Mouse (Mus musculus): Measurements from ENCODE around the gene Uhrf1bp1. TPM values are rescaled to one million over a fixed set of nuclear protein-coding genes. Genes with fewer than 3 reads are reported as not detected.
A peak's percentile ranks its signal among the peaks of the same experiment; 100 is the strongest.

The Uhrf1bp1 gene
- total and polyA plus RNA-seq, 2 experiments from 2014 or later: 3.4 to 19.9 TPM

DNA sequence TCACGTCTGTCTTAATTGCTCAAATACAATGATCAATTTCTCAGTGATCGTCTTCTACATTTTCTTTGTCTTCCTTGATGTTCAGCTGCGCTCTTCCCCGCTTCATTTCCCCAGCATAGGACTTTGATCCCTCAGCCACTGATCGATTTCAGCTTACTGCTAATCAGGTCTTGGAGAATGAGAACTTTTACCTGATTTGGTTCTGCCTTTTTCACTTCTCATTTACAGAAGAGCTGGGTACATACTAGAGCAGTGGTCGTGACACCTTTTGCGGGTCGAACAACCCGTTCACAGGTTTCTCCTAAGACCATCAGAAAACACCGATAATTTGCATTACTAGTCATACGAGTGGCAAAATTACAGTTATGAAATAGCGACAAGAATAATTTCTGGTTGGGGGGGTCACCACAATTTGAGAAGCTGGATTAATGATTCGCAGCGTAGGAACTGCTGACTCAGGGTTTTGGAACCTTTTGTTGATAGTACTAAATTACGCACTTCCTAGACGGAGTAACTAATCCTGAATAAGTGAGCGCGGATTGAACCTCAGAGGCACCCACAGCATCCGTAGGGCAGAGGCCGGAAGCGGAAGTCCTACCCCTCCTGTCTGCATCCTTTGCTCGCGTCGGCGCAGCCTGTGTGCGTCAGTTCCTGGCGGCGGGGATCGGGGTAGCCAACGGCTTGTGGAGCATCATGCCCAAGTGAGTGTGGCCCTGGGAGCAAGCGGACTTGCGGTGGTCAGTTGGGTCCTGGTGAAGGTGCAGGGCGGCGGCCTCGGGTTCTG lies 16.6 kb upstream of the Uhrf1bp1 start:
- Histone ChIP-seq H3K27me3 (ENCODE audit: insufficient read depth, low read length) (no peaks in the 10 kb centered on the region), H3K9ac (replicated peaks; ENCODE audit: low read length) (peak overlapping the region; percentile 64), H3K36me3 (ENCODE audit: insufficient read depth, low read length) (peaks cover 19% of the 10 kb centered on the region), H3K4me2 (ENCODE audit: low read depth, low read length) (peak overlapping the region; percentile 65), H3K9me3 (ENCODE audit: low read length) (no peaks in the 10 kb centered on the region), H3K4me1 (ENCODE audit: insufficient read depth, low read length) (no peaks in the 10 kb centered on the region), H3K27ac (peak overlapping the region; percentile 62), H3K4me3 (ENCODE audit: low read length) (peak overlapping the region; percentile 56)
- ATAC-seq (peak; percentile 99), DNase-seq (ENCODE audit: low spot score) (peak; percentile 98)
- TF ChIP-seq CTCF (IDR thresholded peaks at IDR 0.05; ENCODE audit: low read depth): no peak
- 2% methylated on average over 35 of the region's 35 CpGs for WGBS

DNA sequence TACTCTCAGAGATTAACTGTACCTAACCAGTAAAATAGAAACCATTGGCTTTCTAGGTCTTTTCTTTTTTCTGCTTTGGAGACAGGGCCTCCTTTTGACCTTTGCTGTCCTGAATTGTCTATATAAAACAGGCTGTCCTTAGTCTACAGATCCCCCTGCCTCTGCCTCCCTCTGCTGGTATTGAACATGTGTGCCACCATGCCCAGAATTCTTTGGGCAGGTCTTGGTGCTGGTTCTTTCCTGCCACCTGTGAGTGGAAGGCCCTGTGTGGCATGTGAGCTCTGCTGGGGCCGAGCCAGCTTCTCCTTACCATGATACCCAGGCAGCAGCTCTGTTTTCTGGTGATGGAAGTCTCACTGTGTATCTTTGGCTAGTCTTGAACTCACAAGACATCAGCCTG lies 7.9 kb upstream of the Uhrf1bp1 start:
- H3K4me1 ChIP-seq (ENCODE audit: insufficient read depth, low read length): no peaks in the 10 kb centered on the region
- no peak overlapping the region for H3K27ac ChIP-seq
- no peaks in the 10 kb centered on the region for H3K27me3 ChIP-seq (ENCODE audit: insufficient read depth, low read length)
- ATAC-seq (no peak), DNase-seq (ENCODE audit: low spot score) (no peak)
- H3K9me3 ChIP-seq (ENCODE audit: low read length): no peaks in the 10 kb centered on the region
- WGBS: 94% methylated on average over 1 of the region's 1 CpGs
- no peak overlapping the region for H3K9ac ChIP-seq (replicated peaks; ENCODE audit: low read length)
- H3K4me3 ChIP-seq (ENCODE audit: low read length): no peak overlapping the region
- H3K4me2 ChIP-seq (ENCODE audit: low read depth, low read length): no peak overlapping the region
- H3K36me3 ChIP-seq (ENCODE audit: insufficient read depth, low read length): peaks cover 64% of the 10 kb centered on the region
- no peak for TF ChIP-seq CTCF (IDR thresholded peaks at IDR 0.05; ENCODE audit: low read depth)

DNA sequence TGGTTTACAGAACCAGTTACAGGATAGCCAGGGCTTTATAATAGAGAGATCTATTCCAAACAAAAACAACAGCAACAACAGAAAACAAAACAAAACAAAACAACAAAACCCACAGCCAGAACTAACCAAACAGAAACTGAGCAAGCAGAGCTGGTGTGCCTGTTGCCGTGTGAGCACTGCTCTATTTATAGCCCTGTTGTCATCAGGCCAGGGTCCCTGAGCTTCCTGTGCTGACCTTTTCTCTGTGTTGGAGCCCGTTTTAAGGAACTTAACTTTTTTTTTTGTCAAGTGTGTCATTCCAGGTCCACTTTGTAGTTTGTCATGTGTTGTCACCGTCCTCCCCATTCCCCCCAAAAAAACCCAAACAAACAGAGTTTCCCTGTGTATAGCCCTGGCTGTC lies 5.2 kb upstream of the Uhrf1bp1 start:
- DNase-seq (ENCODE audit: low spot score): no peak
- Histone ChIP-seq H3K27me3 (ENCODE audit: insufficient read depth, low read length) (no peaks in the 10 kb centered on the region), H3K9me3 (ENCODE audit: low read length) (no peaks in the 10 kb centered on the region), H3K4me2 (ENCODE audit: low read depth, low read length) (no peak overlapping the region), H3K36me3 (ENCODE audit: insufficient read depth, low read length) (peaks cover 42% of the 10 kb centered on the region), H3K4me1 (ENCODE audit: insufficient read depth, low read length) (no peaks in the 10 kb centered on the region), H3K9ac (replicated peaks; ENCODE audit: low read length) (no peak overlapping the region), H3K4me3 (ENCODE audit: low read length) (no peak overlapping the region), H3K27ac (no peak overlapping the region)
- WGBS: 73% methylated on average over 3 of the region's 3 CpGs
- ATAC-seq: no peak
- TF ChIP-seq CTCF (IDR thresholded peaks at IDR 0.05; ENCODE audit: low read depth): no peak

DNA sequence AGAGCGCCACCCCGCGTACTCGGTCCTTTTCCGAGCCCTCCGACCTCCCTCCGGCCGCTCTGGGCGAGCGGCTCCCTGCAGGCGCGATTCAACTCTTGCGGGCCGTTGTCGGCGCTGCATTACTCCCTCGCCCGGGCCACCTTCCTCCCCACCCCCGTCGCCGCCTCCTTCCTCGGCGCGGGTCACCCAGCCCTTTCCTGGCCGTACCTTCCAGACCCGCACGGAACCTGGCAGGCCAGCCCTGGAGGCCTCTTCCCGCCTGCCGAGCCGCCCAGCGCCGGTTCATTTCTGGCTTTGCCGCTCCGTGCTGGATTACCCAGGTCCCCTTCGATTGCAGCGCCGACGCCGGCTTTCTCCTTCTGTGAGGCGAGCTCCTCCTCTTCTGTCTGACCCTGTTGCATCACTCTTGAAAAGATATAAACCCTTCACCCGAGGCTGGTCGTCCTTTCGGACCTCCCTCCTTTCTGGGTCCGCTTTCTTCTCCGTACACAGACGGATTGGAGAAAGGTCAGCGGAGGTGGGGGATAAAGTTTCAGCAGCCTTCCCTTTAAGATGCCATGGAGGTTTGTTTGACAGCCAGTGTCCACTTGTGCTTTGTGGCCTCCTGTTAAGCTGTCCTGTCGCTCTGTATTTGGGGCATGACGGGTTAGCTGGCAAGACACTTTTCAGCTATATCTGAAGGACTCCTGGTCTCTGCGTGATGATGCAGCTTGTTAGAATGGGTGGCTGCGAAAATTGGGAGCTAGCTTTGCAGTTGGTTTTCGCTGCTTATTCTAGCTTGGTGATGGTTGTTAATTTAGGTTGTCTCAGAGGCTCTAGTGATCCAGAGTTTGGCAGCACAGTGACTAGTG lies 782 bp downstream of the Uhrf1bp1 start:
- no peak; the same call in 1 of the 2 replicates for TF ChIP-seq CTCF (IDR thresholded peaks at IDR 0.05; ENCODE audit: low read depth)
- Histone ChIP-seq H3K36me3 (ENCODE audit: insufficient read depth, low read length) (0 out of 2 replicates have a peak, but pooled peaks cover 3% of the 10 kb centered on the region), H3K4me3 (ENCODE audit: low read length) (peak overlapping the region; percentile 91), H3K4me2 (ENCODE audit: low read depth, low read length) (peak overlapping the region; percentile 62), H3K27ac (peak overlapping the region; percentile 86), H3K4me1 (ENCODE audit: insufficient read depth, low read length) (peaks cover 17% of the 10 kb centered on the region), H3K9me3 (ENCODE audit: low read length) (no peaks in the 10 kb centered on the region), H3K9ac (replicated peaks; ENCODE audit: low read length) (peak overlapping the region; percentile 85), H3K27me3 (ENCODE audit: insufficient read depth, low read length) (no peaks in the 10 kb centered on the region)
- WGBS: 2% methylated on average over 52 of the region's 52 CpGs
- peak; percentile 56; the same call in 1 of the 2 replicates for ATAC-seq
- DNase-seq (ENCODE audit: low spot score): peak; percentile 53

DNA sequence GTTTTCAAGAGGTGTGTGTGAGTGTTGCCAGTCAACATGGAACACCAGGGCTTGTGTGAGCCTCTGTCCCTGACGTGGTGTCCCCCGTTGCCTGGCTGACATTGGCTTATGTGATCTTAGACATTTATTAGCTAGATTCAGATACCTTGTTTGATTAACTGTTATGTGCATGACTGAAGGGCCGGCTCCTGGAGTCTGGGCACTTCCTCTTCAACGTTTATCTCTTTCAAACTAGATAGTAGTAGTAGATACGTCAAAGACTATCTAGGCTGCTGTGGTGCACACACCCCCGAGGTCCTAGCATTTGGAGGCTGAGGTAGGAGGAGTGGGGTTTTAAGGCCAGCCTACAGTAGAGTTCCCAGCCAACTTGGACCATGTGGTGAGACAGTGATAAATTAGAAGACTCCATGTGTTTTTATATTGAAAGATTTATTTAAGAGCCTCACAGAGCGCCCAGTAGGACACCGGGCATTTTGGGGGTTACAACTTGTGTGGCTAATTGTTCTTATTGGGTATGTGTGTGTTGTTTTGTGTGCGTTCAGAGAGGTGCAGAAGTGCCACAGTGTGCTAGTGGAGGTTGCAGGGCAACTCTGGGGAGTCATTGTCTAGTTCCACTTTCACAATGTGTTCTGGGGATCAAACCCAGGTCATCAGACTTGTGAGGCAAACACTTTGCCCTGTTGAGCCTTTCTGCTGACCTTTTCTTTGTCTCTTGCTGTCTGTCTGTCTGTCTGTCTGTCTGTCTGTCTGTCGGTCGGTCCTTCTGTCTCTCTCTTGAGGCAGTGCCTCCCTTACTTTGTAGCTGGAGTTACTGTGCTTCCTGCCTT lies 1.6 kb downstream of the Uhrf1bp1 start:
- H3K4me3 ChIP-seq (ENCODE audit: low read length): peak overlapping the region; percentile 91
- DNase-seq (ENCODE audit: low spot score) (no peak), ATAC-seq (no peak)
- no peak for TF ChIP-seq CTCF (IDR thresholded peaks at IDR 0.05; ENCODE audit: low read depth)
- peak overlapping the region; percentile 62 for H3K4me2 ChIP-seq (ENCODE audit: low read depth, low read length)
- H3K4me1 ChIP-seq (ENCODE audit: insufficient read depth, low read length): peaks cover 17% of the 10 kb centered on the region
- 0 out of 2 replicates have a peak overlapping the region, but pooled peaks have one; percentile 86 for H3K27ac ChIP-seq
- WGBS: 42% methylated on average over 11 of the region's 11 CpGs
- peak overlapping the region; percentile 85; the same call in 1 of the 2 replicates for H3K9ac ChIP-seq (replicated peaks; ENCODE audit: low read length)
- H3K36me3 ChIP-seq (ENCODE audit: insufficient read depth, low read length): no peaks in the 10 kb centered on the region
- H3K9me3 ChIP-seq (ENCODE audit: low read length): no peaks in the 10 kb centered on the region
- no peaks in the 10 kb centered on the region for H3K27me3 ChIP-seq (ENCODE audit: insufficient read depth, low read length)

DNA sequence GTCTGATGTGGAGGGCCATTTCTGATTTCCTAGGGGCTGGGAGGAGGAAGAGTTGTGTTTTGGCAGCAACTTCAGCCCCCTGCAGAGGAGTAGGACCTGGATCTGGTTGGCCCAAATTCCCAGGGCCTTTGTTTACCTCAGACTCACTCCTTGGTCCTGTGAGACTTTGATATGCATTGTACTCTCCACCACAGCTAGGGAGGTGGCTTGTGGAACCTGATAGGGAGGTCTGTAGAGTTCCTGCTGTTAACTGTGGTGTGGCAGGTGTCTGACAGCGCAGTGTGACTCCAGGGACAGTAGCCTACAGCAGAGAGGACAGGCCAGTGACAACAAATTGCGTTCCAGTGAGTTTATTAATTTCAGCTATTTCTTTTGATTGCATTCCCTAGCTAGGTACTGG lies 2.9 kb downstream of the Uhrf1bp1 start:
- ATAC-seq: no peak
- Histone ChIP-seq H3K4me1 (ENCODE audit: insufficient read depth, low read length) (peaks cover 17% of the 10 kb centered on the region), H3K27ac (no peak overlapping the region), H3K27me3 (ENCODE audit: insufficient read depth, low read length) (no peaks in the 10 kb centered on the region), H3K9ac (replicated peaks; ENCODE audit: low read length) (no peak overlapping the region), H3K36me3 (ENCODE audit: insufficient read depth, low read length) (no peaks in the 10 kb centered on the region), H3K4me2 (ENCODE audit: low read depth, low read length) (0 out of 2 replicates have a peak overlapping the region, but pooled peaks have one; percentile 18), H3K9me3 (ENCODE audit: low read length) (no peaks in the 10 kb centered on the region), H3K4me3 (ENCODE audit: low read length) (no peak overlapping the region)
- no peak for TF ChIP-seq CTCF (IDR thresholded peaks at IDR 0.05; ENCODE audit: low read depth)
- 39% methylated on average over 2 of the region's 2 CpGs for WGBS
- no peak for DNase-seq (ENCODE audit: low spot score)

All from hindbrain, postnatal 0 days (tissue).